Mouse (Mus musculus): Measurements from ENCODE around the gene Synpo2.
A peak's percentile ranks its signal among the peaks of the same experiment; 100 is the strongest.

Synpo2 gene

DNA sequence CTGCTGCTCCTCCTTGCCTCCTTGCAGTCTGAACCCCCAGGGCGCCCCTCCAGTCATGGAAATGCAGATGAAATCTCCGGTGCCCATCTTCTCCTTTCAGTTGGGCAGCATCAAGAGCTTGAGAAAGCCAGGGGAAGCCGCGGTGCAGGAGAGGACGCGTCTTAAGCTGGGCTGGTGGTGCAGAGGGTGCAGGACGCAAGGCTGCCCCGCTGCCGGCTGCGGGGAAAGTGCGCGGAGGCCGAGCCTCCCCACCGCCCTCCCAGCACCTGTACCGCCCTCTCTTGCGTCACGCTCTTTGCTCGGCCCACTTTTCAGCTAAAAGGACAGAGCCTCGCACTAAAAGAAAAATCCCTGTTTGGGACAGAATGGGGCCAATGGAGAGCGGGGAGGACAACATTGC, at the start of gene Synpo2:
Gene Synpo2, minus strand, starts transcription at position 229 of the 400 bp plus-strand sequence.
- DNase-seq (ENCODE audit: low read depth, low spot score): peak; percentile 2

- no peak for DNase-seq (ENCODE audit: low read depth, low spot score)
Observed at GRCm38 (mm10) chr3:123285649-123286048, 49.7 kb upstream of the Synpo2 start.

GRCm38 (mm10) chr3:123284284-123284683, 48.3 kb upstream of the Synpo2 start:
- no peak for DNase-seq (ENCODE audit: low read depth, low spot score)

GRCm38 (mm10) chr3:123282866-123283615, 47.1 kb upstream of the Synpo2 start:
- DNase-seq (ENCODE audit: low read depth, low spot score): no peak

DNA sequence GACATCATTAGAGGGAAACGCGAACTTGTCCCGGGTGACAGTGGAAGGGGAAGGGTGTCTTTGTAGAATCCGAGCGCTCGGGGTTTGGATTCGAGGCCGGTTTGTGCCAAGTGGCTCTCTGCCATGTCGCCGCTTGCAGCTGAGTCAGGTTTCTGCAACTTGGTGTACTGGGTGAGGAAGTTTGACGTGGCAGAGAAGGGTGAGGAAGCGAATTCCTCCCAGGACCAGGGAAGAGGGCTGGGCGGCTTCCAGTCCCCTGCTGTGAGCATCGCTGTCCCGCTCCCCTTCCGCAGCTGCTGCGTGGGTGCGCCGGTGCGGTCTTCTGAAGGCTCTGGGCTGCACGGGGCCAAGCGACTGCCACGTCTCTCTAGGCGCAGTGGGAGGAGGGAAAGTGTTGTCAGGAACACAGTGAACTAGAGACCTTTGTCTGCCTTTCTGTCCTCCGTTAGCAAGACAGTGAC, 31.8 kb upstream of the Synpo2 start:
- DNase-seq (ENCODE audit: low read depth, low spot score): peak; percentile 59

DNA sequence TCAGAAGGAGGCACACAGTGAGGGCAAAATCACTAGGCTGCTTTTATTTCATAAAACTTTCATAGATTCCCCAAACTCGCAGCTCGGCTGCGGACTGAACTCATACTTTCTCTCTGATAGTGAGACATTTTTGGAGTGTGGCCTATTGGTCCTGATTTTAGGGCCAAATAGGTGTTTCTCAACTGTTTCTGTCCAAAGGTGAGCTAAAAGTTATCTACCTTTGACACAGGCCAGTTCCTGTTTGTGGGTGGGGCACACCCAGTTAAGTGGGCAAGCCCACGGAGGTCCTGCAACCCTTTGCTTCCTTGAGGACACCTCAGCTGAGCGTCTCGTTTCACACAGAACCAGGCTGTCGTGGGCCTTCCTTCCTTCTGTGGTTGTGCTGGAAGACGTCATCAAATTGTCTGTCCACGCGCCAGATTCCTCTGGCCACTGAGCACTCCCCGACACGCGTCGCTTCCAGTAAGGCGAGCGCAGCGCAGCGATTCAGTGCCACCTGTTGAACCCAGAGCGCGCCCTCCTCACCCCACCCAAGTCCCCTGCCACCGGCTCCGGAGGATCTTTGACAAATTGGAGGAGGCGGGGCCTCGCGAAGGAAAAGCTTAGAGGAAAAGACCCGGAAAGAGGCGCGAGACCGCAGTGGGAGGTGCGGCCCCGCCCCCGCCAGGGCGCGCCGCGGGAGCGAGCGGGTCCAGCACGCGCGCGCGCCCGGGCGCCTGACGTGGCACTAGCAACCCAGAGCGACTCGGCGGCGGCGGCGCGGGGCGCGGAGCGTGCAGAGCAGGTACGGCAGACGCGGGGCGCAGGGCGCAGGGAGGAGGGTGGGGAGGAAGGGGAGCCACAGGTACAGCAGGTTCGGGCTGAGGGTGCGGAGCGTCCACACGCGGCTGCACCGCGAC, 31.1 kb upstream of the Synpo2 start, which contains the start of gene Sec24d:
Gene Sec24d, plus strand, starts transcription at position 703 of the 899 bp plus-strand sequence.
- peak; percentile 91 for DNase-seq (ENCODE audit: low read depth, low spot score)

- no peak for DNase-seq (ENCODE audit: low read depth, low spot score)
Observed at GRCm38 (mm10) chr3:123264706-123265105, 28.8 kb upstream of the Synpo2 start.

DNA sequence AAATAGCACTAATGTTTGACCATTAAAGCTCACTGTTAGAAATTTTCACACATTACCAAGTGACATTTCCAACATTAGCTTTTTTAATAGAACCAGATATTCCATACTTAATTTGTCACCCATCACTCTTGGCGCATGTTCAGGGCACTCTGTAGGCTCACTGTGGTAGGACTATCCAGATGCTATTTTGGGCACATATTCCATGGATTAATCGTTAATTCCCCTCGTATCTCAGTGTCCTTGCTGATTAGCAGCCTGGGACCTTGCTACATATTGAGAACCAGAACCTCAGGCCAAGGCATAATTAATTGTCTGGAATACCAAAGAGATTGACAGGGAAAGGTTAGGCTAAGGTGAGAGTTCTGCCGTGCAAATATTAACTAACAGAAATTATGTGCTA, 22.8 kb upstream of the Synpo2 start:
- no peak for DNase-seq (ENCODE audit: low read depth, low spot score)

GRCm38 (mm10) chr3:123256181-123257101, 20.5 kb upstream of the Synpo2 start:
- no peak for DNase-seq (ENCODE audit: low read depth, low spot score)

DNA sequence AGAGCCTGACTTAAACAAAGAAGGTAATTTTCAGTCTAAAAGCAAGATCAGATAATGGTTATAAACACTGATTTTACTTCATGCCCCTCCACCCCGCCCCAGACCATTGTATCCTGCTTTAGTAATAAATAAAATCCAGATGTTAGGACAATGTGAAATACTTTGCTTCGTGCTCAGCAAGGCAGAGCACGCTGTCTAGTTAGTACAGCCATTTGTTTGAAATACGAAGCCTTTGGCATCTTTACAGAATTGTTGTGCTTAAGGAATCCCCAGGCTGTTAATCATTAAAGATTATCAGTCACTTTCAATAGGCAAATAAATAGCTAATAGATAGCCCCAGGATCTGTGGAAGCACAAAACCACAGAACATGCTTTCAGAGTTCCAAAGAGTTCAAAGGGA, 9.7 kb upstream of the Synpo2 start:
- no peak for DNase-seq (ENCODE audit: low read depth, low spot score)

DNA sequence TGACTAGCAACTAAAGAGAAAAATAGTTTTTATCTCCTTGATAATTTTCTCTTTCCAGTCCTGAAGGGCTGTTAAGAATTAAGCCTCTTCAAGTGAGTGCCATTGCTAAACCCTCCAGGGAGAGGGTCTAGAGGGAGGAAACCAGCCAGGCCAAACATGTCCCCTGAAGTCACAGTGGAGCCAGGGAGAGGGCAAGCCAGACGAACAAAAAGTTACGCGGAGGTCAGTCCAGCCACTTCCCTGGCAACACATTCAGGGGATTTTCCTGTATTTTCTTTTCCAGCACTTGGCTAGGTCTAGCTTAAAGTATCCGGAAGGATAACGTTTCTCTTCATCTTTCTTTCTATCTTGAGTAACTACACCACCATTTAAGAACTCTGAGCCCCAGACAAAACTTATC, 8.4 kb upstream of the Synpo2 start:
- DNase-seq (ENCODE audit: low read depth, low spot score): no peak

DNA sequence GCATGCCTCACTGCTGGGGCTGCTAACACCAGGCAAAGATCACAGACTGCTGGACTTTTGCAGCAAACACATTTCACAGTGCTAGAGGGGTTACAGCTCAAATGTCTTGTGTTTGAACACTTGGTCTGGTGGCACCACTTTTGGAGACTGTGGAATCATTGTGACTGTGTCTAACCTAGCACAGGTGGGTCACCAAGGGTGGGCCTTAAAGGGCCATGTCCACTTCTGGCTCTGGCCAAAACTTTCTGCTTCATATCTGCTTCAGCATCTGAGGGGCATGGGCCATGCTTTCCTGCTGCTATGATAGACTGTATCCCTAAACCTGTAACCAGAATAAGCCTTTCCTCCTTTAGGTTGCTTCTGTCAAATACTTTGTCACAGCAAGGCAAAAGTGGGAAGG, 1.5 kb upstream of the Synpo2 start:
- DNase-seq (ENCODE audit: low read depth, low spot score): no peak

- no peak for DNase-seq (ENCODE audit: low read depth, low spot score)
Observed at GRCm38 (mm10) chr3:123237039-123237438, 1.1 kb upstream of the Synpo2 start.

GRCm38 (mm10) chr3:123235495-123235894, 454 bp downstream of the Synpo2 start:
- DNase-seq (ENCODE audit: low read depth, low spot score): no peak

DNA sequence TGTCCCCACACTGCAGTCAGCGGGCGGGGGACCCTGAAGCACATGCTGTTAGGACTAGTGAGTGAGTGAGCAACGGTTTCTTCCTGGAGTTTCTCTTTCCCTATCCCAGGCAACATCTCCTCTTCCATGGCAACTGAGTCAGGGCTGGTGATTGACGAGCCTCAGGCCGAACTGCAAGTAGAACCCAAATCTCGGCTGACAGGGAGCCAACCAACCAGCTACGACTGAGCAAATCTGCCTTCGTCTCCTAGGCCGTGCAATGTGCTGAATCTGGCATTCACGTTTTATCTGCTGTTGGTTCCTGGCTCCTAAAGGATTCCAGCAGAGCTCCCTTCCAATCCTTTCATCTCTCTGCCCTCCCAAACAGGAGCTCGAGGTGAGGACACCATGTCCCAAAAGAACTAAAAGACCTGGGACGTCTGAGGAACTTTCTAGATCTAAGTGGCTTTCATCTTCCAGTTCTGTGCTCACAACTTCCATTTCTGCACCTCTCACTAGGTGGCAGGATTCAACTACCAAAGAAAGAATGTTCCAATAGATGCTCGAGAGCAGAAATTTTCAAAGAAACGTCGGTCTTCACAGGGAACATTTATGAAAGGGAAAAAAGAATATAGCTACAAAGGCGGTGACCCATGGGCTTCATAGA, 1.6 kb downstream of the Synpo2 start:
- peak; percentile 36 for DNase-seq (ENCODE audit: low read depth, low spot score)

DNA sequence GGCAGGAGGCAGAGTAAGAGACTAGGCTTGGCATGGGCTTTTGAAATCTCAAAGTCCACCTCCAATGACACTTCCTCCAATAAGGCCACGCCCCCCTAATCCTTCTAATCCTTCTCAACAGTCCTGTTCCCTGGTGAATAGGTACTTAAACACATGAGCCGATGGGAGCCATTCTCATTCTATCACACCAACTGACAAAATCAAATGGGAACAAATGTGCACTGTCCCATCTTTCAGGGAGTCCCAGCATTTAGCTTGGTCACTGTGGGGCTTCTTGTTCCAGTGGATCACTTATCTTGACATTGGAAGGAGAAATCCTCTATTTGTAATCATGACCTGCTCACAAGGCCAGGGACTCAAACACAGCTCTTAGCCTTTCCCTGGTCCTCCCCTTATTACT, 4.3 kb downstream of the Synpo2 start:
- no peak for DNase-seq (ENCODE audit: low read depth, low spot score)

DNA sequence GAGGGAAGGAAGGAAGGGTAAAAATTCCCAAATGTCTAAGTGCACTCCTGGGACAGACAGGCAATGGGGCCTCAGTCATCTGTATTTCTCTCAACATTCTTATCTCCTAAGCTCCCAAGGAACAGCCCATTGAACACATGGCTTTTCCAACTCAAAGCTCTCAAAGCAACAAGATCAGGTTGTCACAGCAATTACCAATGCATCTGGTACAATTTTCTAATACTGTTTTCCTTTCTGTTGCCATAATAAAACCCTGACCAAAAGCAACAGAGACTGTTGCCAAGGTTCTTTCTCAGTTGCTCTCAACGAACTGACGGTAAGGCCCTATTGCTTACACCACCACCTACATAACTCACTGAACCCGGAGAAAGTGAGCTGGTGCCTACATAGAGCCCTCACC, 8.7 kb downstream of the Synpo2 start:
- DNase-seq (ENCODE audit: low read depth, low spot score): no peak

GRCm38 (mm10) chr3:123218646-123219045, 17.3 kb downstream of the Synpo2 start:
- DNase-seq (ENCODE audit: low read depth, low spot score): peak; percentile 2

DNA sequence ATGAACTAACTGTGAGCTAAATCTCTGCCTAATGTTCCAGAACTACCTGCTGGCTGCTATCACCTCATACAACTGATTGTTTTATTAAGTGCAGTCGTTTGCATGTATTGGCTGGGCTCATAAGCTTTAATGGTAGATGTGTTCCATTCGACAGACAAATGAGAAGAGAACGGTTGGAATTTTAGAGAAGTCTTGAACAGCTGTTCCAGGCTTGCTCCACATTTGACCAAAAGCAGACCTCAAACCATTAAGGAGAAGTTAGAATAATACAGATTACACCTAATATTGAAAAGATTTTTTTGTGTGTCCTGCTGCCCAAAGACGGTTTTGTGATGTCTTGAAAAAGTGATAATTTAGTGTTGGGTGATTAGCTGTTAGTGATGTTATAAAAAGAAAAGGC, 27.1 kb downstream of the Synpo2 start:
- DNase-seq (ENCODE audit: low read depth, low spot score): no peak

- no peak for DNase-seq (ENCODE audit: low read depth, low spot score)
Observed at GRCm38 (mm10) chr3:123207386-123207785, 28.6 kb downstream of the Synpo2 start.

DNA sequence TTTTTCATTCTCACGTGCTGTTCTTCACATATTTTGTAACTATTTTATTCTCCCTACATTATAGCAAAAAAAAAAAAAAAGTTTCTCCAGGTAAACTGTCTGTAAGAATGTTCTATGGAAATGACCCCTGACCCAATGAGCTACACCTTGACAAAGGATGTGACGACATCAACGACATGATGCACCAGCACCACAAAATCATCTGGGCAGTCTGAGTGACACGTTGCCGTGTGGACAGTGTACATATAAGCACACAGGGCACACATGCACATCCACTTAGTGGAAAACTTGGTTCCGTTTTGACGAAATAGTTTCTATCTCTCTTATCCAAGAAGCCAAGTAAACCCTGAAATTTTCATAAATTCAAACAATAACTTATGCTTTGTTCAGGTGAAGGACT, 30.5 kb downstream of the Synpo2 start:
- no peak for DNase-seq (ENCODE audit: low read depth, low spot score)
